Mouse (Mus musculus) bone marrow, adult 2 months (tissue): ENCODE results near the gene Gm4450.
"Not testable (repeated sequence)": the region's sequence is repeated elsewhere in the genome, so short reads cannot be mapped to it uniquely, and the experiment has no call there.

Experiments
- CTCF ChIP-seq: fragments of 200-500 bp; IDR thresholded peaks from 2 replicates; pipeline ENCODE4 v1.5.1; 2011; ENCODE audit warnings: low read length, control low read depth; ENCODE audit not compliant: control insufficient read depth, insufficient read depth
- POLR2A ChIP-seq: fragments of 200-500 bp; IDR thresholded peaks from 2 replicates; pipeline ENCODE4 v1.6.1; 2011; ENCODE audit warnings: low read depth, mild to moderate bottlenecking, control low read depth, low read length, borderline replicate concordance; ENCODE audit not compliant: control insufficient read depth

DNA sequence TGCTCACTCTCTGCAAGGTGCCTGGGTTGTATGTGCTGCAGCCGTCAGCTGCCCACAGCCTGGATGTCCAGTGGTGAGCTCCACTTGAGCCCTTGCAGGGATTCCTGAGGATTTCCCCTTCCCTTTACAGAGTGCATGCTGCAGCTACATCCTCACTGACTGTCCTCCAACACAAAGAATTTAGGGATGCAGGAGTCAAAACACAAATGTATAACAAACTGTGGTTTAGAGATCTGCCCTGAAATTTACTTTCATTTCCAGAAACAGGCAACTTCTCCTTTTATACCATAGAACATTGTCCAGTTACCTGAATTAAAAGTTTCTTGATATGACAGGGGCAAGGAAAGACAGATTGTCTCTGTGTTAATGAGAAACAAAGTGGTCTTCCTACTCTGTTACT, 13.0 kb downstream of the Gm4450 start:
- TF ChIP-seq POLR2A, CTCF: not testable (repeated sequence)
